Mouse (Mus musculus) ES-E14 (cell line): Measurements from ENCODE around the gene Cfap299. TPM values are rescaled to one million over a fixed set of nuclear protein-coding genes. Genes with fewer than 3 reads are reported as not detected.
"Not testable (repeated sequence)": the region's sequence is repeated elsewhere in the genome, so short reads cannot be mapped to it uniquely, and the experiment has no call there.

Experiments
- DNase-seq: peaks from one replicate; pipeline ENCODE4 v3.0.0-alpha.2; 2013; ENCODE audit warnings: low read depth, low spot score
- H3K27ac ChIP-seq: 2 replicates; pipeline ENCODE4 v1.5.1; 2012; ENCODE audit warnings: low read depth, mild to moderate bottlenecking, low read length, moderate library complexity, mixed read lengths; ENCODE audit not compliant: poor library complexity, insufficient read depth, severe bottlenecking
- H3K36me3 ChIP-seq: 2 replicates; pipeline ENCODE4 v1.6.1; 2012; ENCODE audit warnings: mild to moderate bottlenecking, low read length, moderate library complexity, mixed read lengths; ENCODE audit not compliant: control insufficient read depth, poor library complexity, insufficient read depth, severe bottlenecking
- H3K4me1 ChIP-seq, 2 experiments: fragments of 150-350 bp in 1 of 2; sonication (generic) in 1 of 2; 2 replicates each; pipeline ENCODE4 v1.6.1; 2012; ENCODE audit warnings: low read length in 2 of 2, mild to moderate bottlenecking in 1 of 2, mixed read lengths in 1 of 2; ENCODE audit not compliant: control insufficient read depth in 2 of 2, insufficient read depth in 2 of 2, poor library complexity in 1 of 2
- H3K4me3 ChIP-seq, 2 experiments: fragments of 150-350 bp in 1 of 2; sonication (generic) in 1 of 2; 2 replicates each; pipeline ENCODE4 v1.5.1; 2012; ENCODE audit warnings: low read length in 2 of 2, low read depth in 1 of 2, mild to moderate bottlenecking in 1 of 2, mixed read lengths in 1 of 2; ENCODE audit not compliant: insufficient read depth in 1 of 2, poor library complexity in 1 of 2, severe bottlenecking in 1 of 2
- H3K9ac ChIP-seq: 2 replicates; pipeline ENCODE4 v1.6.1; 2012; ENCODE audit warnings: low read depth, mild to moderate bottlenecking, low read length, mixed read lengths; ENCODE audit not compliant: poor library complexity, insufficient read depth, severe bottlenecking
- H3K9me3 ChIP-seq: fragments of 150-350 bp; sonication (generic); 2 replicates; pipeline ENCODE4 v1.6.1; 2012; ENCODE audit warnings: low read depth, mild to moderate bottlenecking, low read length; ENCODE audit not compliant: control insufficient read depth, insufficient read depth
- CHD2 ChIP-seq: IDR thresholded peaks from 2 replicates; pipeline ENCODE4 v1.6.1; 2014; ENCODE audit warnings: mild to moderate bottlenecking, low read depth, low read length, inconsistent platforms
- HCFC1 ChIP-seq: IDR thresholded peaks from 2 replicates; pipeline ENCODE4 v1.6.1; 2012; ENCODE audit warnings: low read length, inconsistent platforms, borderline replicate concordance; ENCODE audit not compliant: insufficient read depth
- MAFK ChIP-seq: IDR thresholded peaks from 2 replicates; pipeline ENCODE4 v1.6.1; 2014; ENCODE audit warnings: mild to moderate bottlenecking, low read depth, low read length, inconsistent platforms; ENCODE audit not compliant: insufficient read depth
- ZC3H11A ChIP-seq: IDR thresholded peaks from 2 replicates; pipeline ENCODE4 v1.6.1; 2012; ENCODE audit warnings: low read depth, mild to moderate bottlenecking, inconsistent platforms, low read length, borderline replicate concordance
- ZNF384 ChIP-seq: IDR thresholded peaks from 2 replicates; pipeline ENCODE4 v1.6.1; 2012; ENCODE audit warnings: low read depth, low read length, inconsistent platforms
- in situ Hi-C, 2 experiments: fragments of 600-800 bp; cut with MboI; formaldehyde crosslinking; loops; one replicate each; pipeline ENCODE4 v1.15.1; 2025; ENCODE audit warnings: low sequenced_read_pairs in 2 of 2, inconsistent platforms in 1 of 2; ENCODE audit not compliant: unreplicated experiment in 2 of 2
- total RNA-seq: library from RNA; depleted of rRNA; stranded (reverse); fragments of 300-350 nt; gene quantifications from 2 replicates; pipeline ENCODE4 v1.2.3, GENCODE M21; 2012

Cfap299 gene
- total RNA-seq, 1 experiment, result not detected

- H3K4me1 ChIP-seq, result peaks cover 5% of the 10 kb centered on the region in 2 experiments; a peak in 2 of 4 replicates
- no peak for DNase-seq
- H3K9me3 ChIP-seq, result no peaks in the 10 kb centered on the region
- TF ChIP-seq ZNF384 (no peak), ZC3H11A (no peak), HCFC1 (no peak), MAFK (no peak), CHD2 (no peak)
- H3K27ac ChIP-seq, result no peak overlapping the region
- no peak overlapping the region for H3K9ac ChIP-seq
- H3K4me3 ChIP-seq, result no peak overlapping the region
- in situ Hi-C loops, result loop anchor here in 1 of 2 experiments (25.0 kb wide), 1 partner anchor 107 kb away; no protein-coding TSS in a partner anchor
- H3K36me3 ChIP-seq, result no peaks in the 10 kb centered on the region
Observed at GRCm38 (mm10) chr5:98569029-98569513, 240.0 kb downstream of the Cfap299 start.

- no peak overlapping the region for H3K9ac ChIP-seq
- H3K9me3 ChIP-seq, result no peaks in the 10 kb centered on the region
- no peaks in the 10 kb centered on the region for H3K36me3 ChIP-seq
- TF ChIP-seq CHD2 (no peak), ZNF384 (no peak), MAFK (no peak), HCFC1 (no peak), ZC3H11A (no peak)
- H3K27ac ChIP-seq, result no peak overlapping the region
- in situ Hi-C loops, result loop anchor here in 1 of 2 experiments (25.0 kb wide), 1 partner anchor 110 kb away; no protein-coding TSS in a partner anchor
- DNase-seq, result no peak
- peaks cover 0 to 2% of the 10 kb centered on the region in 2 experiments; a peak in 1 of 4 replicates for H3K4me1 ChIP-seq
- no peak overlapping the region for H3K4me3 ChIP-seq
Observed at GRCm38 (mm10) chr5:98572392-98572791, 243.3 kb downstream of the Cfap299 start.

GRCm38 (mm10) chr5:98574711-98575470, 245.8 kb downstream of the Cfap299 start:
- H3K9ac ChIP-seq, result no peak overlapping the region
- no peak overlapping the region for H3K27ac ChIP-seq
- H3K4me1 ChIP-seq, result no peaks in the 10 kb centered on the region
- no peaks in the 10 kb centered on the region for H3K36me3 ChIP-seq
- no peak overlapping the region for H3K4me3 ChIP-seq
- DNase-seq, result no peak
- H3K9me3 ChIP-seq, result no peaks in the 10 kb centered on the region
- TF ChIP-seq CHD2 (no peak), ZC3H11A (no peak), ZNF384 (no peak), MAFK (no peak), HCFC1 (no peak)
- in situ Hi-C loops, result loop anchor here in 1 of 2 experiments (25.0 kb wide), 1 partner anchor 113 kb away; no protein-coding TSS in a partner anchor

- no peak overlapping the region for H3K4me3 ChIP-seq
- DNase-seq, result no peak
- no peaks in the 10 kb centered on the region for H3K9me3 ChIP-seq
- H3K27ac ChIP-seq, result no peak overlapping the region
- TF ChIP-seq CHD2 (no peak), ZNF384 (no peak), HCFC1 (no peak), MAFK (no peak), ZC3H11A (no peak)
- in situ Hi-C loops, result no loop called here
- H3K4me1 ChIP-seq, result no peaks in the 10 kb centered on the region
- no peak overlapping the region for H3K9ac ChIP-seq
- no peaks in the 10 kb centered on the region for H3K36me3 ChIP-seq
Observed at GRCm38 (mm10) chr5:98575471-98575834, 246.3 kb downstream of the Cfap299 start.

GRCm38 (mm10) chr5:98576538-98576937, 247.4 kb downstream of the Cfap299 start:
- H3K4me3 ChIP-seq, H3K36me3 ChIP-seq, H3K4me1 ChIP-seq, H3K9ac ChIP-seq, in situ Hi-C loops, H3K27ac ChIP-seq, DNase-seq, H3K9me3 ChIP-seq: not testable (repeated sequence)
